Mouse (Mus musculus): ENCODE measurements around the gene Fam110c.

Fam110c gene

DNA sequence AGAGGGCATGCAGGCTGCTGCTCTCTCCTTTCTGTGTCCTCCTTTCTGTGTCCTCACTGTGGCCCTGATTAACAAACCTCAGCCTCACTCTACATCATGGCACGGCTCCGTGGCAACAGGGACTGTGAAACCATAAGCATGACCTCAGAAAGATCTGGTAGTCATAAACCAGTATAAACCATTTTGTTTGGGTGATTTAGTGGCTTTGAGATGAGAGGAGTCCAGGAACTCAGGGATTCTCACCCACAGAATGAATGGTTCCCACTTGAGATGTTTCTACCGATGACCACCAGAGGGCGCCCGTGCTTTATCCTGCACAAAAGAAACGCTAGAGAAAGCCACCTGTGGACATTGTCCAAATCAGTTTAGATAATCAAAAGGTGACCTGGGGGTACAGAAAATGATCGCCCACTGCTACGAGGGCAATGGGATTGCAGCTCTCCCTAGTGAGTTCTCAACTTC, 42.4 kb downstream of the Fam110c start:
- DNase-seq, result peak; percentile 70

DNA sequence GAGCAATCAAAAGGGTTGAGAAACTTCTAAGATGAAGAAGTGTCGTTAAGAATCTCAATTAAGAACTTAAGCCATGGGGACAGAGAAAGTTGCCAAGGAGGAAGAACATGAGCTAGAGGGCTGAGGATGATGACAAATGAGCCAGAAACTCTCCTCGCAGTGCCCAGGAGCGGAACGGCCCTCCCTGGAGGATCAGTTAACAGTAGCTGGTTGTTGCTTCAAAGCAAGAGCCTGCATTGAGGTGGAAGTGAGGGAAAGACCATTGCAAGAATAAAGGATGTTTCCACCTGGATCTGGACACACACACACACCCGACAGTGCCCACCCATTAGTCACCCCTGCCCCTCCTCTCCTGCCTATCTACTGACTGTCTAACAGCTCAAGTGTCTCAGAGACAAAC, 46.9 kb downstream of the Fam110c start:
- no peak for DNase-seq

DNA sequence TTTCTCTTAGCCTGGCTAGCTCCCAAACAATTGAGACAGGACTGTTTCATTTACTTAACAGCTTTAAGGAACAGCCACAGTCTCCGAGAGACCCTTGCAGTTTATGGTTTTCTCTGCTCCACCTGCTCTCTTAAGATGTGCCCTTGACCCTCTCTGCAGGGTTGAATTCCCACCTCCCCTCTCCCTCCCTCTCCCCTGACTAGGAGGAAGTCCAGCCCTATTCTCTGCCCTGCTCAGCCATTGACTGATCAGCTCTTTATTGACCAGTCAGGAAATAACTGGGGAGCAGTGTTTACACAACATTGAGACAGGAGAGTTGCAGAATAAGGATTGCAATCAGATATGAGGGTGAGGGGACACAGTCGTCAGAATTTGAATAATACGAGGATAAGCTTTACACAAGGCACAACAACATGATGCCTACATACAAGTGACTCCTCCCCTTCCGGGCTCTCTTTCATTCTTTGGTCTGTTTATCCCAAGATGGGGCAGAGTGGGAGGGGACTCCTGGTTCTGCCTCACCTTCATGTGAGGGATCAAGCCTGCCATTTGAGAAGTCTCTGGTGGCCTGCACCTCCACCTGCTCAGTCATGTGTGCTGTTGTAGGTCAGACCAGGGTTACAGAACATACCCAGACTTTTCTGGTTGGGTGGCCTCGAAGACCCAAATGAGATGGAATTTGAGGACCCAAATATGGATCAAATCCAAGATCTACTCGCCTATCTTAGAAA, 49.4 kb downstream of the Fam110c start:
- no peak for DNase-seq

DNA sequence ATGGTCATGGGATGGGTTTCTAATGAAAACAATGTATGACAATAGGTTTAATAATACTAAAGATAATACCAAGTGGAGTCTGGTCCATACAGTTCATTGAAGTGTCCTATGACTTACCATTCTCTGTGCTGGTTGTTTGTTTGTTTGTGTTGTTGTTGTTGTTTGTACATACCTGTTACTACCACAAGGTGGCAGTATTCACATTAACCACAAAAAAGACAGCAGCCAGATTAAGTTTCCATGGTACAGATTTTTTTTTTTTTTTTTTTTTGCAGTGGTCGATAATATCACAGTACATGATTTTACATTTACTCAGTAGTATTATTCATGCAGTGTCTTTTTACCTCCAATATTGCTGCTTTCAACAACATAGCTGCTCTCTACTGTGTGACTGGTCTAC, 52.4 kb downstream of the Fam110c start:
- DNase-seq, result no peak

DNA sequence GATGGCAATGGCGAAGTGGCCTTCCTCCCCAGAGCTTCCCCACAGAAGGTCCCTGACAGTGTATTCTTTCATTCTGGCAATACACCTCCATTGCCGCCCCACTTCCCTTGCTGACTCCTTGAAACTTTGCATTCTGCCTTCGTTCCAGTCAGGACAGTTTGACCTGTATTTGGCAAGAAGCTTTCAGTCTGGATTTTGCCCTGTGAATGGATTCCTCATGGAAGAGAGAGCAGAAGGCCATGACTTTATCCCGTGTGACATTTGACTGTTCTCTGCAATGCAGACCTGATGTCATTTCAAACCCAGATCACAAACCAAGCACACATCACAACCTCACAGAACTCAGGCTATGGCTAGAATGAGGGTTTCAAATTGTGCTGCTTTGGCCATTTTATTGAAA, 55.9 kb downstream of the Fam110c start:
- DNase-seq, result no peak
